Mouse (Mus musculus): ENCODE measurements at regions not wholly inside any gene's neighbourhood (a gene's known extent, or its start where the extent isn't known, plus 50 kb on each side); places are given as distances from the start of the nearest gene placed in this dataset.
A peak's percentile ranks its signal among the peaks of the same experiment; 100 is the strongest.

GRCm38 (mm10) chr4:35477211-35478005 is 251.4 kb upstream of the C9orf72 start:
- DNase-seq = no peak

DNA sequence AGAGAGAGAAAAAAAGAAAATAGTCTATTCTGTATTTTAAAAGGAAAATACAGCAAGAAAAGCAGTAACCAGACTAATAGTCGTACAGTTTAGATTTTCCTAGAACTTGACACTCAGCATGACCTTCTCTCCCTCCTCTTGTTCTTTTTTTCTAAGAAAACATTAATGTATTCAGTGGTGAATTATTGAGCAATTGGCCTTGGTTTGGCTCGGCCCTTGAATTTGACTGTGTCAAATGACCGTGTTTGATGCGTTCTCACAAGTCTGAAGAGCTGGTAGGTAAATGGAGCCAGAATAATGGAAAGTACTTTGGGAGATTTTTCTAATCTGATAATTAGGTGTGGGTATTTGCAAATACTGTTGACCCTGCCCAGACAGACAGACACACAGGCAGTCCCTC is 248.0 kb upstream of the C9orf72 start:
- peak; percentile 2 for DNase-seq
